Mouse (Mus musculus) liver, embryonic 13.5 days (tissue): Measurements from ENCODE around the gene Elf4. TPM values are rescaled to one million over a fixed set of nuclear protein-coding genes. Genes with fewer than 3 reads are reported as not detected.
A peak's percentile ranks its signal among the peaks of the same experiment; 100 is the strongest.

Source experiments
- ATAC-seq: fragments of 200-750 bp; cut with Nextera tagmentation; 2 replicates; pipeline ENCODE4 v1.8.0; 2017; ENCODE audit warnings: low read depth, mild to moderate bottlenecking, moderate number of reproducible peaks, moderate library complexity
- DNase-seq: peaks from one replicate; pipeline ENCODE4 v3.0.0; 2022
- H3K27ac ChIP-seq: fragments of 300-500 bp; sonication (generic); 2 replicates; pipeline ENCODE4 v1.5.1; 2015; ENCODE audit warnings: moderate library complexity, mild to moderate bottlenecking, inconsistent platforms
- H3K27me3 ChIP-seq: fragments of 300-500 bp; sonication (generic); 2 replicates; pipeline ENCODE4 v1.6.1; 2015; ENCODE audit warnings: mild to moderate bottlenecking, inconsistent platforms
- H3K36me3 ChIP-seq: fragments of 300-500 bp; sonication (generic); 2 replicates; pipeline ENCODE4 v1.6.1; 2015; ENCODE audit warnings: mild to moderate bottlenecking, inconsistent platforms
- H3K4me1 ChIP-seq: fragments of 300-500 bp; sonication (generic); replicated peaks from 2 replicates; pipeline ENCODE4 v1.6.1; 2015; ENCODE audit warnings: inconsistent platforms
- H3K4me2 ChIP-seq: fragments of 300-500 bp; sonication (generic); 2 replicates; pipeline ENCODE4 v1.6.1; 2015; ENCODE audit warnings: inconsistent platforms, mild to moderate bottlenecking, moderate library complexity
- H3K4me3 ChIP-seq: fragments of 300-500 bp; sonication (generic); replicated peaks from 2 replicates; pipeline ENCODE4 v1.5.1; 2015; ENCODE audit warnings: mild to moderate bottlenecking, inconsistent platforms
- H3K9ac ChIP-seq: fragments of 300-500 bp; sonication (generic); 2 replicates; pipeline ENCODE4 v1.6.1; 2015; ENCODE audit warnings: mild to moderate bottlenecking, inconsistent platforms
- H3K9me3 ChIP-seq: fragments of 300-500 bp; sonication (generic); replicated peaks from 2 replicates; pipeline ENCODE4 v1.6.1; 2016; ENCODE audit warnings: inconsistent platforms
- WGBS: fragments of 180-500 bp; shearing (Covaris S2); methylation state at CpG from one replicate; pipeline ENCODE4 v1.1.7; 2015; ENCODE audit not compliant: insufficient replicate concordance; 5-methylcytosine and 5-hydroxymethylcytosine counted together
- polyA plus RNA-seq: library from polyadenylated mRNA; unstranded; fragments of >200 nt; fragmentation: Nextera tagmentation; extraction: Ambion mirVana; gene quantifications from 2 replicates; pipeline ENCODE4 v1.2.1, GENCODE M21; 2015

Elf4 gene
- polyA plus RNA-seq, 1 experiment from 2014 or later: 1.8 TPM

DNA sequence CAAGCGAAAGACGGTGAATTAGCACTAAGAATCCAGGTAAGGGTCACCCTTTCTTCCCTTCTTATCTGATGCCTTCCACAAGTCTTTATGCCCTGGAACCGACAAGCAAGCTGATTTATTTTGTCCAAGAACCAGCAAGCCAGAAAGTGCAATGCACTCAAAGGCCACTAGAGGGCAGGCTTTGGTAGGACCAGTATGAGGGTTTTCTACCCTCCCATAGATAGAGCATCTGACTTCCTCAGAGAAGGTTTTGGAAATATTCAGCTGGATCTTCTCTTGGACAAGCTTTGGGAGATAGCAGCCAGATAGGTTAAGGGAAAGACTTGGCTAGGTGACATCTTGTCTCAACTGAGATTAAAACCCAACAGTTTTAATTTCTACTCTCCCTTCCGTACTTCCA lies 39.9 kb downstream of the Elf4 start:
- H3K9me3 ChIP-seq: no peaks in the 10 kb centered on the region
- no peaks in the 10 kb centered on the region for H3K27me3 ChIP-seq
- H3K4me1 ChIP-seq: peaks cover 28% of the 10 kb centered on the region
- 36% methylated on average over 4 of the region's 4 CpGs for WGBS
- H3K4me2 ChIP-seq: no peak overlapping the region
- no peak for ATAC-seq
- H3K4me3 ChIP-seq: no peak overlapping the region
- no peak overlapping the region for H3K9ac ChIP-seq
- peak; percentile 41 for DNase-seq
- H3K27ac ChIP-seq: no peak overlapping the region
- H3K36me3 ChIP-seq: no peaks in the 10 kb centered on the region

DNA sequence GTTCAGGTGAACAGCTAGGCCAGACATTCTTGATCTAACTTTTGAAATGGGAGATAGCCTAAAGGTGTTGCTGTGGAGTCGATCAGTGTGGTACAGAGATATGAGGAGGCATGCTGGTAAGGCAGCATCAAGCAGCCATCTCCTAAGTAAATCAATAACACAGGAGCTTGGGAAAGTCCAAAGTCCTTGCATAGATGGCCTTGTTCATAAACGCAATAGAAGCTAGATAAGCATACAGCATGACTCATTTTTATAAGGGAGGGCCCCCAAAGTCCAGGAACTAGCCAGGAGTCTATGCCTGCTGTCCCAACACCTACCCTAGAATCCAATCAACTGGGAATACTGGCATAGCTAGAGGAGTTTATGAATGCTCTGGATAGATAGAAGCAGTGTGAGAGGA lies 44.5 kb downstream of the Elf4 start:
- WGBS: 56% methylated on average over 2 of the region's 2 CpGs

DNA sequence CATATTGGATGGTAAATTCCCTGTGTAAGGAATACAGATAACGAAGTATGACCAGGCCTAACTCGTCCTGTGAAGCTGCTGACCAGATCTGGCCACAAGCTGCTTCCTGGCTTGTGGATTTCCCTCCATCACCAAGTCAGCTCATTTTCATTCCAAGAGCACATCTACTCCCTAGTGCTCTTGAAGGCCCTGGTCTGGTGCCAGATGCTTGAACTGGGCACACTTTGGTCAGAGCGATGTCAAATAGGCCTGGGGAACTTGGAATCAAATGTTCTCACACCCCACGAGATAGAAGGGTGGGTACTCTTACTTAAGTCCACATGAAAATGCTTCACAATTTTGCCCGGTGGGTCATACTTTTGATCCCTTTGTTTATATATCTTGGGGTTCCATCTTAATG lies 48.6 kb downstream of the Elf4 start:
- 71% methylated on average over 5 of the region's 5 CpGs for WGBS
- no peak for ATAC-seq
- peaks cover 10% of the 10 kb centered on the region for H3K4me1 ChIP-seq
- H3K9me3 ChIP-seq: no peaks in the 10 kb centered on the region
- H3K27me3 ChIP-seq: no peaks in the 10 kb centered on the region
- no peak for DNase-seq
- H3K36me3 ChIP-seq: peaks cover 5% of the 10 kb centered on the region
- no peak overlapping the region for H3K4me2 ChIP-seq
- no peak overlapping the region for H3K4me3 ChIP-seq
- H3K9ac ChIP-seq: no peak overlapping the region
- no peak overlapping the region for H3K27ac ChIP-seq

More for the DNA sequence above, 44.5 kb downstream of the Elf4 start:
- no peak overlapping the region for H3K4me3 ChIP-seq
- no peak overlapping the region for H3K4me2 ChIP-seq
- ATAC-seq (no peak), DNase-seq (no peak)
- H3K27ac ChIP-seq: no peak overlapping the region
- H3K36me3 ChIP-seq: peaks cover 5% of the 10 kb centered on the region
- no peaks in the 10 kb centered on the region for H3K27me3 ChIP-seq
- no peaks in the 10 kb centered on the region for H3K9me3 ChIP-seq
- no peak overlapping the region for H3K9ac ChIP-seq
- no peaks in the 10 kb centered on the region for H3K4me1 ChIP-seq

DNA sequence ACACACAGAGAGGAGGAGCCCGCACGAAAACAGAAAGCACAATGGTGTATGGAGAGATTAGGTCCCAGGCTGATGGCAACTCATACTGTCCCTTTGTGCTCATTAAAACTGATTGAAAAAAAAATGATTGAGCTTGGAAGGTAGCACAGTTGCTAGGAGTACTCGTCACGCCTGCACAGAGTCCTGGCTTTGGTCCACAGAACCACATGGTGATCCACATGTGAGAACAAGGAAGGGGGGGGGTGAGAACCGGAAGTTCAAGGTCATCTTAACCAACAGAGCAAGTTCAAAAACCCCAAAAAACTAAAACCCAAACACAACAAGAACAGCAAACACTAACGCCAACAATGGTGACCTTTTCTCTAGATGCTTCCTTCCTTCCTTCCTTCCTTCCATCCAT lies 50.3 kb downstream of the Elf4 start:
- peaks cover 5% of the 10 kb centered on the region for H3K36me3 ChIP-seq
- no peak overlapping the region for H3K9ac ChIP-seq
- peaks cover 16% of the 10 kb centered on the region for H3K4me1 ChIP-seq
- no peaks in the 10 kb centered on the region for H3K9me3 ChIP-seq
- no peaks in the 10 kb centered on the region for H3K27me3 ChIP-seq
- DNase-seq (no peak), ATAC-seq (no peak)
- H3K27ac ChIP-seq: no peak overlapping the region
- no peak overlapping the region for H3K4me3 ChIP-seq
- no peak overlapping the region for H3K4me2 ChIP-seq
- WGBS: 65% methylated on average over 6 of the region's 6 CpGs

DNA sequence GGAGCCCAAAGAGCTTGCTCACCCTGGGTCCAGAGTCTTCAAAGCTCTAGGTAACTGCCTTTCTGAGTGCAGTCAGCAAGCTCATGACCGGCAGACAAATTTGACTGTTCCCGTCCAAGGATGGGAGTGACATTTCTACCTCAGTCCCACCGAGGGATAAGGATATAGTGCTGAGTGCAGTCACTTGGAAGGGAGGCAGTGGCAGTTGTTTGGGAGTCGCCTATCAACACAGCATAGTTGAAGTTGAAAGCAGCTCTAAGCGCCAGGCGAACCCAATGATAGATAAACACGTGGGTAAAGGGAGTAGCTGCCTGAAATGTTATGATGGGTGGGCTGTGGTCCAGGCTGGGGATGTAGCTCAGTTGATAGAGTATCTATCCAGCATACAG lies 52.5 kb downstream of the Elf4 start:
- Histone ChIP-seq H3K27ac (no peak overlapping the region), H3K4me1 (peaks cover 16% of the 10 kb centered on the region), H3K9ac (no peak overlapping the region), H3K27me3 (no peaks in the 10 kb centered on the region), H3K9me3 (no peaks in the 10 kb centered on the region), H3K4me3 (peak overlapping the region; percentile 59), H3K36me3 (peaks cover 12% of the 10 kb centered on the region), H3K4me2 (peak overlapping the region; percentile 70)
- WGBS: 19% methylated on average over 7 of the region's 7 CpGs
- DNase-seq (no peak), ATAC-seq (peak; percentile 41; the same call in 1 of the 2 replicates)

DNA sequence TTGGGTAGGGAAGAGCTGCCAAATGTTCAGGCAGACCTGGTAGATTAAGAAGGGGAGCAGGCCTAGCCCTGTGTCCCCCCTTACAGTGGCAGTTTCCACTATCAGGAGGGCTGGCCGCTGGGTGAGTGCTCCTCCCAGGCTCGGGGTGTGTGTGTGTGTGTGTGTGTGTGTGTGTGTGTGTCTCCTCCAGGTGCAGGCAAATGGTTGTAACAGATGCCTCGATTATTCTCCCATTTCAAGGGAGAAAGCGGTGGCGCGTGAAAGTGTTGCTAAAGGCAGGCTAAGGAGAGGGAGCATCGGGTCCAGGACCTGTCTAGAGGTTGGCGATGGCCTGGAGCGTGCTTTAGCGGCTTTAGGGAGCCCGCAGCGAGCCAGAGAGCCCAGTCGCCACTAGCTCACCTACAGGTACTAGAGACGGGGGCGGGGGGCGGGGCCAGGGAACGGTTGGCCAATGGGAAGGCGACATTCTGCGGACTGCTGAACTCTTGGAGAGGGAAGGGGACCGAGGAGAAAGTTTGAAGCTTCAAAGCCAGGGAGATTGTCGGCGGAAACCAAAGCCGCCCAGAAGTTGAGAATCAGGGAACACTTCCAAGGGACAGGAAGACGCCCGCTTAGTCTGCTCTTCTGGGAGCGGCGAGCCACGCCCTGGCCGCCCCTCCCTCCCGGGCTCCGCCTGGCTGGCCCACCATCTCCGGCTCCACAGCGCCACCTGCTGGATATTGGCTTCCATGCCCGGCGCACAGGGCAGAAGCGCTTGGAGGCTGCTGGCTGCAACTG lies 53.1 kb downstream of the Elf4 start:
- H3K27me3 ChIP-seq: no peaks in the 10 kb centered on the region
- ATAC-seq (peak; percentile 88), DNase-seq (peak; percentile 78)
- peaks cover 15% of the 10 kb centered on the region for H3K36me3 ChIP-seq
- WGBS: 10% methylated on average over 36 of the region's 36 CpGs
- H3K4me2 ChIP-seq: peak overlapping the region; percentile 70
- peak overlapping the region; percentile 60 for H3K9ac ChIP-seq
- peak overlapping the region; percentile 59 for H3K4me3 ChIP-seq
- no peaks in the 10 kb centered on the region for H3K9me3 ChIP-seq
- peaks cover 16% of the 10 kb centered on the region for H3K4me1 ChIP-seq
- no peak overlapping the region for H3K27ac ChIP-seq

DNA sequence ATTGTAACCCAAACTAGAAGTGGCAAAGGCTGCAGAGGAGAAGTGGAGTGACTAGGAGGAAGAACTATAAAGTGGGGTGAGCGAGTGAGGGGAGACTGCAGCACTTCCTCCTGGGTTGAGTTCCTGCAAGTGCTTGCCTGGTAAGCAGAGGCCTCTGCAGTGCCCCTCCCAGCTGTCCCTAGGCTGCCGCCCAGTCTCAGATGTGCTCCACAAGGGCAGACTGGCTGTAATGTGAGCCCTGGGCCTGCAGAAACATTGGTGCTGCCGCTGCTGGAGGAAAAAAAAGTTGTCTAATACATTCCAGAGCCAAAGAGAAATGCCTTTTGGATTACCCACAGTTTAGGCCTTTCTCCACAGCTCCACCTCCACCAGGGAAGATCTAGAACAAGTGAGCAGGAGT lies 57.8 kb downstream of the Elf4 start:
- Histone ChIP-seq H3K4me2 (no peak overlapping the region), H3K4me1 (peaks cover 12% of the 10 kb centered on the region), H3K9me3 (no peaks in the 10 kb centered on the region), H3K4me3 (no peak overlapping the region), H3K36me3 (peaks cover 49% of the 10 kb centered on the region), H3K27me3 (no peaks in the 10 kb centered on the region), H3K27ac (no peak overlapping the region), H3K9ac (no peak overlapping the region)
- DNase-seq (no peak), ATAC-seq (no peak)
- 37% methylated on average over 3 of the region's 3 CpGs for WGBS

DNA sequence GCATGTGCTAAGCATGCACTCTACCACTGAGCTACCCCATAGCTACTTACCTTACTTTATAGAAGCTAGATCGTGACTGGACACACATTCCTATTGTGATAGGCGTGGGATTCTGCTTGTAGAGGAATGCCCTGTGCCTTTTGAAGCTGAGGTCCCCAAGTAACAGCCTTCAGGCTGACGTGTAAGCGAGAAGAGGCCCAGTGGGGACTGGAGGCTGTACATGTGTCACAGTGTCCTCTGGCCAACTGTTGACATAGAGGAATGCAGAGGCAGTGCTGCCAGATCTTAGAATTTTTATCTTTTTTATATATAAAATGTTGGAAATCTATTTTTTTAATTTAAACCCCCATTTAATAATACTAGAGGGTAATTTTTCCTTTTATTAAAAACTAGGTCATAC lies 62.9 kb downstream of the Elf4 start:
- Histone ChIP-seq H3K36me3 (peaks cover 64% of the 10 kb centered on the region), H3K4me1 (no peaks in the 10 kb centered on the region), H3K27me3 (no peaks in the 10 kb centered on the region), H3K4me2 (no peak overlapping the region), H3K9me3 (no peaks in the 10 kb centered on the region), H3K4me3 (no peak overlapping the region), H3K9ac (no peak overlapping the region), H3K27ac (no peak overlapping the region)
- WGBS: 76% methylated on average over 4 of the region's 4 CpGs
- ATAC-seq (no peak), DNase-seq (no peak)

DNA sequence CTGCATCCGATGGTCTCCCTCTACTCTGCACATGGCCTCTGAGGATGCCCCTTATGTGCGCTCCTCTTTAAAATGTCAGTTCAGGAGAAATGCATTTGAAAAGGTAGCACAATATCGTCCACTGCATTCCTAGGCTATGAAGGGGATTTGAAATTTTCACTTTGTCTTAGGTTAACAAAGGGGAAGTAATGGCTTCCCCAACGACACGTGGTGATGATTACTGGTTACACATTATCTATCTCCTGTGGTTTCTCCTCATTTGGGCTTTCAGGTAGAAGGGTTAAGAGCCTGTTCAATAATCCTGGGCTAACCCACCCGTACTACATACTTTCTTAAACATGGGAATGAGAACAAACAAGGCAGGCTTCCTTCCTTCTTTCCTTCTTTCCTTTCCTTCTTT lies 73.6 kb downstream of the Elf4 start:
- Histone ChIP-seq H3K27me3 (no peaks in the 10 kb centered on the region), H3K4me2 (no peak overlapping the region), H3K36me3 (peaks cover 83% of the 10 kb centered on the region), H3K27ac (no peak overlapping the region), H3K9me3 (no peaks in the 10 kb centered on the region), H3K4me3 (no peak overlapping the region), H3K4me1 (no peaks in the 10 kb centered on the region), H3K9ac (no peak overlapping the region)
- 77% methylated on average over 6 of the region's 6 CpGs for WGBS
- ATAC-seq (no peak), DNase-seq (no peak)

DNA sequence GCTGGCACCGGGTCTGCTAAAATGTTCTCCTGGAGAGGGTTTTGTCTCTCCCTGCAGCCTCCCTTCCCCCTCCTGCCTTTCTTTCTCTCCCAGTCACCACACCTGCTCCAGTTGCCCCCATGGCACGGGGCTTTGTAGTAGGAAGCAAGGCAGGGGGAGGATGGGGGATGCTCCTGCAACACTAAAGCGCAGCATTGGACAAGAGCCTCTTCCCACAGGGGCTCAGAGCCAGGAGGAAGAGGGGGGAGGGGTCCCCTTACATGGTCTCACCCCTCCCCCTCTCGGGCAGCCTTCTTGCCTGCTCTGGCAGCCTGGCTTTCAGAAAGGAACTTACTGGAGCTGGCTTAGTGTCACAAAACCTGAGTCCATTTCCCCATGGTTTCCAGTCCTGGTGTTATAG lies 77.0 kb downstream of the Elf4 start:
- Histone ChIP-seq H3K36me3 (peaks cover 76% of the 10 kb centered on the region), H3K4me3 (no peak overlapping the region), H3K27ac (no peak overlapping the region), H3K4me2 (no peak overlapping the region), H3K27me3 (no peaks in the 10 kb centered on the region), H3K4me1 (no peaks in the 10 kb centered on the region), H3K9ac (no peak overlapping the region), H3K9me3 (no peaks in the 10 kb centered on the region)
- WGBS: 67% methylated on average over 4 of the region's 4 CpGs
- DNase-seq (no peak), ATAC-seq (no peak)

DNA sequence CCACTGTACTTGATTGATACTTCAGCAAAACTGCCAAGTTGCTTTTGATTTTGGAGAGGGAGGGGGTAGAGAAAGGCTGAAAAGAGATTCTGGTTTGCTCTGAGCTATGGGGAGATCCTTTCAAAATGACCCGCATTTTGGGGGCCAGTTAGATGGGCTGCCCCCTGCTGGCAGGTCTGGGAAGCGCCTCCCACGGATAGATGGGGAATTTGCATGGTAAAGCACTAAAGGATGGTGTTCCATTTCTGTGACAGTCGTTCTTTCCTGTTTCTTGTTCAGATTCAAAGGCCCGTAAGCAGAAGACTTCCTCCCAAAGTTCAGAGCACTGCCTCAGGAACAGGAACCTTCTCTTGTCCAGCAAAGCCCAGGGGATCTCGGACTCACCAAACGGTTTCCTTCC lies 79.3 kb downstream of the Elf4 start:
- peak; percentile 9 for DNase-seq
- H3K9ac ChIP-seq: no peak overlapping the region

DNA sequence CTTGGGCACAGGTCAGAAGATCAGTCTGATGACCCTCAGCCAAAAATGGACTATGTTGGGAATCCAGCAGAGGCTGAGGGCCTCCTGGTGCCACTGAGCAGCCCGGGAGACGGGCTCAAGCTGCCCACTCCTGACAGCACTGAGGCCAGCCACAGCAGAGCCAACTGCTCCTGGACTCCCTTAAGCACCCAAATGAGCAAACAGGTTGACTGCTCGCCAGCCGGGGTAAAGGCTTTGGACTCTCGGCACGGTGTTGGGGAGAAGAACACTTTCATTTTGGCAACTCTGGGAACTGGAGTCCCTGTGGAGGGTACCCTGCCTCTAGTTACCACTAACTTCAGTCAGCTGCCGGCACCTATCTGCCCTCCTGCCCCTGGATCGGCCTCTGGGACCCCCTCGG lies 95.1 kb downstream of the Elf4 start:
- Histone ChIP-seq H3K36me3 (peaks cover 51% of the 10 kb centered on the region), H3K4me1 (no peaks in the 10 kb centered on the region), H3K4me2 (no peak overlapping the region), H3K27me3 (no peaks in the 10 kb centered on the region), H3K9me3 (no peaks in the 10 kb centered on the region), H3K9ac (no peak overlapping the region), H3K27ac (no peak overlapping the region), H3K4me3 (no peak overlapping the region)
- ATAC-seq: no peak
- no peak for DNase-seq
- 79% methylated on average over 9 of the region's 9 CpGs for WGBS

More for the DNA sequence above, 79.3 kb downstream of the Elf4 start:
- Histone ChIP-seq H3K27me3 (no peaks in the 10 kb centered on the region), H3K9me3 (no peaks in the 10 kb centered on the region), H3K36me3 (peaks cover 76% of the 10 kb centered on the region), H3K4me2 (no peak overlapping the region), H3K4me3 (no peak overlapping the region), H3K27ac (no peak overlapping the region), H3K4me1 (no peaks in the 10 kb centered on the region)
- no peak for ATAC-seq
- 36% methylated on average over 7 of the region's 7 CpGs for WGBS
